Mouse (Mus musculus) activated CD4-positive, CD25-positive, alpha-beta regulatory T cell, adult 4 months (primary cell): ENCODE data around the gene Map3k10. TPM values are rescaled to one million over a fixed set of nuclear protein-coding genes. Genes with fewer than 3 reads are reported as not detected.

Experiments
- ATAC-seq: one replicate; pipeline ENCODE4 v1.8.0; 2017
- polyA plus RNA-seq, 2 experiments: library from polyadenylated mRNA; unstranded; fragments of 100-300 nt; shearing (Covaris generic); gene quantifications; one replicate each; pipeline ENCODE4 v1.2.1; 2017

The Map3k10 gene
- 1 to 10 TPM in 1 of 2 experiments, under 1 TPM in 1; 0.61 to 1.2 TPM for polyA plus RNA-seq

DNA sequence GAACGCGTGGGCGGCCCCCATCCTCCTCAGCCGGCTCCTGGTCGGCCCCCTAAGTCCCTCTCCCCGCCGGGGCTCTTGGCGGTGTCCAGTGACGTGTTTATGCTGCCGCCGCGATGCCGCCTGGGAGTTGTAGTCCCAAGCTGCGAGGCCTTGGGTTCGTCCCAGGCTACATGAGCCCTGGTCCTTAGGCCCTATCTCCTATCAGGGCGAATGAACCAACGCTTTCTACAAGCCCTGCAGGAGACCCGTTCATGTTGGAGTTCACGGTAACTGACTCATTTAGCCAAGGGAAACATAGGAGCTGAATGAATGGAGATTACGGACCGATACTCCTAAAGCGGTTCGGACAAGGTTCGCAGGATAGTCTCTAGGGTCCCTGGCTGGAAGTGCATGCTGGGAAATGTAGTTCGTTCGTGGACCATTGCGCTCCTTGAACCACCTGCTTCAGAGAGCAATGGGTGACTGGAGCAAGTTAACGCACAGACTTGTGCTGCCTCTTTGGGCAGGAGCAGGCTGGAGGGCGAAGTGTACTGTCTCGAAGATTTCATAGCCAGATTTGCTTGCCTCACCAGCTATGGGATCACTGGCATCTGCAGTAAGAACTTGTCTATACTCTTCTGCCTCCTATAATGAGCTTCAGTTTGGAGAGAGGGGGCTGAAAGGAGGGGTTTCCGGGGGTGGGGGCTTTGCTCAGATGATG, at the start of gene Map3k10:
Gene Map3k10, minus strand, starts transcription at position 77 of the 700 bp plus-strand sequence.
- peak; percentile 96 for ATAC-seq

DNA sequence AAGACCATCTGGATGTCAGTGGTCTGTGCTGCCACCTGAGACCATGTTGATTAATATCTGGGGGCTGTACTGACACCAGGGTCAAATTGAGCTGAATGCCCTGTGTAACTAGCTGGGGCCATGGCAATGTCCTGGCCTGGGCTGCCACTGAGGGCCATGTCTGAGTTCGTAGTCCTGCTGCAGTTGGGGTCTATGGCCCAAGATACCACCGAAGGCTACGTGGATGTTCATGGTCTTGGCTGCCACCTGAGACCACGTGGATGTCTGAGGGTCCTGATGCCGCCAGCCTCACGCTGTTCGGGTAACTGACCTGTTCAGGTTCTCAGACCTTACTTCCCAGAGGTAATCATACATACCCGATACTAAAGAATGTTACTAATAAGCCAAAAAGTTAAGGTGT, 47.6 kb upstream of the Map3k10 start:
- no peak for ATAC-seq

GRCm38 (mm10) chr7:27710402-27710801, 36.0 kb upstream of the Map3k10 start:
- no peak for ATAC-seq

DNA sequence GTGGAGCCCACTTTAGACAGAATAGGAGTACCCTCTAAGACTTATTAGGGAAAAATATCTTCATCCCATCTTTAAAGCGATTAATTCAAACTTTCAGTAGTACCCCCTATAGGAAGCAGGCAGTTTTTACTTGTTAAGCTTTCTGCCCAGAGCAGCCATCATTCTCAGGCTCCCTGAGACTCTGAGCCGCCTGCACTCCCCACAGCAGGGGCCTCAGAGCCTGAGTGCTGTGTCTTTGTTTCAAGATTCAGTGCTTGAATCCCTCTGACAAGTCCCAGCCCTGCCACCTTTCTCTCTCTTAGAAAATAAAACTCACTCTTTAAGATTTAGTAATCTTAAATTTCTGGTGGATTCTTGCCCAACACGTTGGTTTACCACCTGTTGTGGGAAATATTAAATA, 22.3 kb upstream of the Map3k10 start:
- ATAC-seq: no peak

- ATAC-seq: no peak
Observed at GRCm38 (mm10) chr7:27691076-27691475, 16.7 kb upstream of the Map3k10 start.

GRCm38 (mm10) chr7:27688815-27689612, 14.6 kb upstream of the Map3k10 start, which contains the start of gene Zfp607b:
Gene Zfp607b, plus strand, starts transcription at chr7:27689340.
- peak; percentile 98 for ATAC-seq

GRCm38 (mm10) chr7:27688246-27688788, 13.9 kb upstream of the Map3k10 start:
- no peak for ATAC-seq

GRCm38 (mm10) chr7:27687836-27688235, 13.4 kb upstream of the Map3k10 start:
- no peak for ATAC-seq

GRCm38 (mm10) chr7:27687043-27687442, 12.6 kb upstream of the Map3k10 start:
- no peak for ATAC-seq

- no peak for ATAC-seq
Observed at GRCm38 (mm10) chr7:27685681-27686080, 11.3 kb upstream of the Map3k10 start.

GRCm38 (mm10) chr7:27685220-27685619, 10.8 kb upstream of the Map3k10 start:
- ATAC-seq: no peak

- no peak for ATAC-seq
Observed at GRCm38 (mm10) chr7:27683218-27683617, 8.8 kb upstream of the Map3k10 start.

DNA sequence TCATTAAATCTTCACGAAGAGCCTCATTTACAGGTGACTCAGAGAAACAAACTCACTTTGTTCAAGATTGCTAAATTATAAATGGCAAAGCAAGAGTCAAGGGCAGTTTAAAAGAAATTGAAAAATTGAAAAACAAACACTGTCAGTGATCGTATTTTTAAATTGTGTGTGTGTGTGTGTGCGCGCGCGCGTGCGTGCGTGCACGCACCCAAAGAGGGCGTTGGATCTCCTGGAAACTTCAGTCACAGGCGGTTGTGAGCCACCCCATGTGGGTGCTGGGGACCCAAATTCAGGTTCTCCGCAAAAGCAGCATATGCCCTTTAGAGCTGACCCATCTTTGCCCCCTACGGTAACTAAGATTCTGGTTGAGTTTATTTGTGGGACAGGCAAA, 819 bp upstream of the Map3k10 start:
- no peak for ATAC-seq

DNA sequence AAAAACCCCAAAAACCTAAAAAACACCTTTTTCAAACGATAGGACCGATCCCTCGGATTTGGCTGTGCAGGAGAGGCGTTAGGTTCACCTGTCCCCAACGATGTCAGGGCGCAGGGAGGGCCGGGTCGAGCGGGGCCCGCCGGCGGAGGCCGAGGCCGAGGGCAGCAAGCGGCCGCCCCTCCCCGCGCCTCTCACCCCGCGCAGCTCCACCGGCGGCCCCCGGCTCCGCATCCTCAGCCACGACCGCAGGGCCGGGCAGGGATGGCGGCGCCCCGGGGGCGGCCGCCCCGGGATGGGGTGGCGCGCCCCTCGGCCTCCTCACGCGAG, 240 bp downstream of the Map3k10 start:
- ATAC-seq: no peak

GRCm38 (mm10) chr7:27673575-27674131, 745 bp downstream of the Map3k10 start:
- ATAC-seq: no peak

- no peak for ATAC-seq
Observed at GRCm38 (mm10) chr7:27673064-27673574, 1.3 kb downstream of the Map3k10 start.

DNA sequence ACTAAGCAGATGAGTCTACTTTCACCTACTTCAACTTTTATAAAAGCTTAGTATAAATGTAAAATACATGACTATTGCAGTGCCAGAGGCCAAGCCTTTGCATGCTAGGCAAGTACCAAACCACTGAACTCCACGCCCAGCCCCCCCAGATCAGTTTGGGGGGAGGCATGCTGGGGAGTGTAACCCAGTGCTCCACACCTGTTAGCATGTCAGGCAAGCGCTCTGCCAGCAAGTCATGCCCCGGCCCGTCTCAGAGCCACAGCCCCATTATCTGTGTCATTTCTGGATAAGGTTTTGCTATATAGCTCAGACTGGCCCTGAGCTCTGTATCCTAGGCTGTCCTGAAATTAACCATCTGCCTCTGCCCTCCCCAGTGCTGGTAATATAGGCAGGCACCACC, 12.4 kb downstream of the Map3k10 start:
- ATAC-seq: no peak

DNA sequence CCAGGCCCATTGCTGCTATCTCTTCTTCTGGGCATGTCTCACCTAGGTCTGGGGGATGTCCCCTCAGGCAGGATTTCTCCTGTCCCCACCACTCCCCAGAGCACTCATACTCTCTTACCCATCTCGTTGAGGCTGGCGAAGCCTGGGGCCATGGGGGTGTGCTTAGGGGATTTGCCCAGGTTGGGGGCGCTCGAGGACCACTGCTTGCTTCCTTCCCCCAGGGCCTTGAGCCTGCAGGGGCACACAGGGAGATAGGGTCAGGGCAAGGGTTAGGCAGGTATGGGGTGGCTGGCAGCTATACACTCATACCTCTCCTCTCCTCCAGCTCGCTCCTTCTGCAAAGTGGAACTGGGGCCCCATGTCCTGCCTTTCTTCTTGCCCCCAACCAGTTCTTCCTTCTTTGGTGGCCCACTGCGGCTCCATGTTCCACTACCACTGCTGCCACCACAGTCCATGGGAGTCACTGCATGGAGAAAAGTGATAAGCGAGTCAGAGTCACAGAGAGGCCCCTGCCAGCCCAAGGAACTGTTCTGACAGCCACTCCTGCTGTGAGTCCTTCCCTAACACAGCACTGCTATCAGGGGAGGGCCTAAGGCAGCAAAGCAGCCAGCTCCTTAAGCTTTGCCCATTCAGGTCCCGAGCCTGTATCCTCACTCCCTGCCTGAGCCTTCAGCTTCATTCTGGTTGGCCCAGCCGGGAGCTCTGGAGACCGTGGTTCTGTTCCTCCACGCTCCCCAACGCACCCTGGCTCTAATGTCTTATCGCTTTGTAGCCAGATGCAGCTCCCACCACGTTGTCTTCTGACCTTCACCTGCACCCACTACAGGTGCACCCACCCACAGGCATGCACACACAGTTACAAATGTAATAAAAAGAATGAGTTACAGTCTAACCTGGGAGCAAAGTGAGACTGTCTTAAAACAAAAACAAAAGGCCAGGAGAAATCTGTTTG, 15.4 kb downstream of the Map3k10 start:
- no peak for ATAC-seq

GRCm38 (mm10) chr7:27657824-27658395, 16.5 kb downstream of the Map3k10 start:
- ATAC-seq: no peak

DNA sequence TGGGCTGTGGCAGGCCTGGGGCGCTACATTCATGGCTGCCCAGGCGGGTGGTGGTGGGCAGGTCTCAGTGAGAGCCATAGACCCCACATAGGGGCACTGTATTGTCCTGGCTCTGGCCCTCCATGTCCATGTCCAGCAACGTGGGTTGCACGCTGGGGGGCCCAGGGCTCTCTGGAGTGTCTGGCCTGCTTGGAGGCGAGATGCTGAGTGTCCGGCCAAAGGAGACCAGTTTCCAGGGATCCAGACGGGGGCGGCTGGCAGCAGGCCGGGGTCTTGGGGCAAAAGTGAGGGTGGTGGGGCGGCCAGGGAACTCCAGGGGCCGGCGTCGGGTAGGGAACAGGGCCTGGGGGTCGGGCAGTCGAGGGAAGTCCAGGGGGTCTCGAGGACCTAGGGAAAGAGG, 17.8 kb downstream of the Map3k10 start:
- ATAC-seq: no peak

DNA sequence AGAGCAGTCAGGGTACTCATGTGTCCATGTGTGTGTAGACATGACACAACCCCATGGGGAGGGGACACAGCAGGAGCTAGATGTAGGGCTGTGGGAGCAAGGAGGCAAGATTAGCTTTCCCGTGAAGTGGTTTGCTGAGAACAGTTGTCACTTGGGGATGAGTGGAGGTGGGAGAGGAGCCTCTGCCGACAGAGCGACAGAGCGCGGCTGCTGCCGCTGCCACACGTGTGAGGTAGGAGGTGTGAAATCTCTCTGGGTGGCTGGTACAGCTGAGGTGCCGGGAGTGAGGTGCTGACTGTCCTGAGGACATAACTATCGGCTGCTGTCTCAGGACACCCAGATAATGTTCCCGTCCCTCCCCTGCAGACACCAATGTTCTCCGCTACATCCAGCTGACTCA, 18.9 kb downstream of the Map3k10 start:
- ATAC-seq: no peak
